Mouse (Mus musculus): ENCODE data around the gene Slc12a8. TPM values are rescaled to one million over a fixed set of nuclear protein-coding genes. Genes with fewer than 3 reads are reported as not detected.
"Not testable (repeated sequence)": the region's sequence is repeated elsewhere in the genome, so short reads cannot be mapped to it uniquely, and the experiment has no call there.

The Slc12a8 gene
- polyA plus RNA-seq, 1 experiment: 5.9 TPM

- no peak for TF ChIP-seq CTCF (IDR thresholded peaks at IDR 0.05; ENCODE audit: low read depth, low read length)
- TF ChIP-seq POLR2A (IDR thresholded peaks at IDR 0.05; ENCODE audit: insufficient read depth, low read length): no peak
- TF ChIP-seq EP300 (IDR thresholded peaks at IDR 0.05; ENCODE audit: insufficient read depth, low read depth, low read length): no peak
- H3K9me3 ChIP-seq (replicated peaks; ENCODE audit: control insufficient read depth, insufficient read depth, low read length, poor library complexity, severe bottlenecking): no peaks in the 10 kb centered on the region
- no peak overlapping the region for H3K27ac ChIP-seq (ENCODE audit: insufficient read depth, low read length)
- no peaks in the 10 kb centered on the region for H3K27me3 ChIP-seq (ENCODE audit: control insufficient read depth, insufficient read depth, low read length, poor library complexity, severe bottlenecking)
- H3K36me3 ChIP-seq (ENCODE audit: control insufficient read depth, insufficient read depth, low read length, poor library complexity, severe bottlenecking): peaks cover 4% of the 10 kb centered on the region; the same call in 1 of the 2 replicates
- H3K4me3 ChIP-seq (ENCODE audit: low read depth, low read length): no peak overlapping the region
- no peaks in the 10 kb centered on the region for H3K4me1 ChIP-seq (ENCODE audit: control insufficient read depth, insufficient read depth, low read length)
- H3K9ac ChIP-seq (ENCODE audit: low read depth, poor library complexity, severe bottlenecking): no peak overlapping the region
Observed at GRCm38 (mm10) chr16:33482309-33482708, 34.8 kb upstream of the Slc12a8 start.

DNA sequence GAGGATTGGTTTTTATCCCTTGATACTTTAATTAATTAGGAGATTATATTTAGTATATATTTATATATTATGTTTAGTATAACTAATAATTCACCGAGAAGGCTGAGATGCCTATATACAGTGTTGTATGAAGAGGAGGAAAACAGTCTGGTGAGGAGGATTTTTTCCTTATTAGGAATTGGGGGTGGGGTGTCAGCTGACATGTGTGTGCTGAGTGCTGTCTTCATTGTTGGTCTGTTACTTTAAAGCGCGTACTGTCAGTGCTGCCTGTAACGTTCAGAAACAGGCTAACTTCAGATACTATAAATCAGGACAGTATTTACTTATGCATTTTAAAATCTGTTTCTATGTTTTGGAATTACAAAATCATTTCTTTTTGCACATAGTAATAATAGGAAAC is 29.4 kb upstream of the Slc12a8 start:
- TF ChIP-seq CTCF (IDR thresholded peaks at IDR 0.05; ENCODE audit: low read depth, low read length): no peak
- TF ChIP-seq POLR2A (IDR thresholded peaks at IDR 0.05; ENCODE audit: insufficient read depth, low read length): no peak
- TF ChIP-seq EP300 (IDR thresholded peaks at IDR 0.05; ENCODE audit: insufficient read depth, low read depth, low read length): no peak
- Histone ChIP-seq H3K9me3 (replicated peaks; ENCODE audit: control insufficient read depth, insufficient read depth, low read length, poor library complexity, severe bottlenecking) (no peaks in the 10 kb centered on the region), H3K27me3 (ENCODE audit: control insufficient read depth, insufficient read depth, low read length, poor library complexity, severe bottlenecking) (no peaks in the 10 kb centered on the region), H3K36me3 (ENCODE audit: control insufficient read depth, insufficient read depth, low read length, poor library complexity, severe bottlenecking) (peaks cover 4% of the 10 kb centered on the region), H3K4me1 (ENCODE audit: control insufficient read depth, insufficient read depth, low read length) (no peaks in the 10 kb centered on the region), H3K9ac (ENCODE audit: low read depth, poor library complexity, severe bottlenecking) (no peak overlapping the region), H3K4me3 (ENCODE audit: low read depth, low read length) (no peak overlapping the region), H3K27ac (ENCODE audit: insufficient read depth, low read length) (no peak overlapping the region)

- H3K9me3 ChIP-seq (replicated peaks; ENCODE audit: control insufficient read depth, insufficient read depth, low read length, poor library complexity, severe bottlenecking): no peaks in the 10 kb centered on the region
- peaks cover 15% of the 10 kb centered on the region for H3K36me3 ChIP-seq (ENCODE audit: control insufficient read depth, insufficient read depth, low read length, poor library complexity, severe bottlenecking)
- no peak overlapping the region for H3K27ac ChIP-seq (ENCODE audit: insufficient read depth, low read length)
- H3K9ac ChIP-seq (ENCODE audit: low read depth, poor library complexity, severe bottlenecking): no peak overlapping the region
- no peaks in the 10 kb centered on the region for H3K4me1 ChIP-seq (ENCODE audit: control insufficient read depth, insufficient read depth, low read length)
- no peak for TF ChIP-seq POLR2A (IDR thresholded peaks at IDR 0.05; ENCODE audit: insufficient read depth, low read length)
- TF ChIP-seq EP300 (IDR thresholded peaks at IDR 0.05; ENCODE audit: insufficient read depth, low read depth, low read length): no peak
- no peak for TF ChIP-seq CTCF (IDR thresholded peaks at IDR 0.05; ENCODE audit: low read depth, low read length)
- no peak overlapping the region for H3K4me3 ChIP-seq (ENCODE audit: low read depth, low read length)
- H3K27me3 ChIP-seq (ENCODE audit: control insufficient read depth, insufficient read depth, low read length, poor library complexity, severe bottlenecking): no peaks in the 10 kb centered on the region
Observed at GRCm38 (mm10) chr16:33494374-33494773, 22.8 kb upstream of the Slc12a8 start.

DNA sequence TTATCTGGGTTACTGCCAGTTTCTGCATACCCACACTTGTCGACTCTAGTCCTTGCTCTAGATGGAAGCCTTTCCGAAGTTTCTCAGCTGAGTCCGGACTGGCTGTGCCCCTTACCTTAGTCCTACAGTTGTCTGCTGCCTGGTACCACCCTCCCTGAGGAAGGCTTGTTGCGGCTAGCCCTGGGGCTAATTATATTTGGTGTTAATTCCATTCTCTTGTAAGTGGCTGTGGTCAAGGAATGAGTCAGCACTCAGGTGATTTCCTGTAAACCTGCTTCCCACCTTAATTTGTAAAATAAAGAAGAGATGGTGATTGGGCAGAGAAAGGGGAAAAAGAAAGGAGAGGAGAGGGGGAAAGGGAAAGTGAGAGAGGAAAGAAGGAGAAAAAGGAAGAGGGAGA is 9.0 kb upstream of the Slc12a8 start:
- no peak overlapping the region for H3K9ac ChIP-seq (ENCODE audit: low read depth, poor library complexity, severe bottlenecking)
- H3K36me3 ChIP-seq (ENCODE audit: control insufficient read depth, insufficient read depth, low read length, poor library complexity, severe bottlenecking): no peaks in the 10 kb centered on the region
- H3K9me3 ChIP-seq (replicated peaks; ENCODE audit: control insufficient read depth, insufficient read depth, low read length, poor library complexity, severe bottlenecking): peaks cover 21% of the 10 kb centered on the region
- no peak for TF ChIP-seq CTCF (IDR thresholded peaks at IDR 0.05; ENCODE audit: low read depth, low read length)
- TF ChIP-seq EP300 (IDR thresholded peaks at IDR 0.05; ENCODE audit: insufficient read depth, low read depth, low read length): 0 out of 2 replicates have a peak, but pooled peaks have one; percentile 19
- TF ChIP-seq POLR2A (IDR thresholded peaks at IDR 0.05; ENCODE audit: insufficient read depth, low read length): no peak
- H3K27ac ChIP-seq (ENCODE audit: insufficient read depth, low read length): peak overlapping the region; percentile 96
- H3K27me3 ChIP-seq (ENCODE audit: control insufficient read depth, insufficient read depth, low read length, poor library complexity, severe bottlenecking): no peaks in the 10 kb centered on the region
- H3K4me3 ChIP-seq (ENCODE audit: low read depth, low read length): no peak overlapping the region
- H3K4me1 ChIP-seq (ENCODE audit: control insufficient read depth, insufficient read depth, low read length): no peaks in the 10 kb centered on the region

DNA sequence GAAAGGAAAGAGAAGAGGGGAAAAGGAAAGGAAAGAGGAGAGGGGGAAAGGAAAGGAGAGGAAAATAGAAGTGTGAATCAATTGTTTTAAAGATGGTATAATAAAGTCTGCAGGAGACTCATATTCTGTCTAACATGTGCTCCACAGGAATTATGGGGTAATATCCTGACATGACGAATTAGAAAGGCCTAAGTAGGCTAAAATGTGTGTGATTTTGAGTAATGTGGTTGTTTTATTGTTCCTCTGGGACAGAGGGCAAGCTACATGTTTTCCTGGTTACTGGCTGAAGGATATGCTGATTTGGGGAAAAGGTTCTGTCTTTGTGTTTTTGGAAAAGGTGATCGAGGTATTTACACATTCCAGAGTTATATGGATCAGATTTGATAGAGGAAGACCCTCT is 7.9 kb upstream of the Slc12a8 start:
- H3K4me1 ChIP-seq (ENCODE audit: control insufficient read depth, insufficient read depth, low read length); H3K27me3 ChIP-seq (ENCODE audit: control insufficient read depth, insufficient read depth, low read length, poor library complexity, severe bottlenecking); H3K27ac ChIP-seq (ENCODE audit: insufficient read depth, low read length); H3K36me3 ChIP-seq (ENCODE audit: control insufficient read depth, insufficient read depth, low read length, poor library complexity, severe bottlenecking); H3K4me3 ChIP-seq (ENCODE audit: low read depth, low read length); H3K9ac ChIP-seq (ENCODE audit: low read depth, poor library complexity, severe bottlenecking): not testable (repeated sequence)
- H3K9me3 ChIP-seq (replicated peaks; ENCODE audit: control insufficient read depth, insufficient read depth, low read length, poor library complexity, severe bottlenecking): peaks cover 21% of the 10 kb centered on the region

GRCm38 (mm10) chr16:33510856-33511255 is 6.3 kb upstream of the Slc12a8 start:
- H3K4me1 ChIP-seq (ENCODE audit: control insufficient read depth, insufficient read depth, low read length); H3K36me3 ChIP-seq (ENCODE audit: control insufficient read depth, insufficient read depth, low read length, poor library complexity, severe bottlenecking); H3K9ac ChIP-seq (ENCODE audit: low read depth, poor library complexity, severe bottlenecking); H3K4me3 ChIP-seq (ENCODE audit: low read depth, low read length); H3K27me3 ChIP-seq (ENCODE audit: control insufficient read depth, insufficient read depth, low read length, poor library complexity, severe bottlenecking): not testable (repeated sequence)
- Histone ChIP-seq H3K27ac (ENCODE audit: insufficient read depth, low read length) (peak overlapping the region; percentile 88), H3K9me3 (replicated peaks; ENCODE audit: control insufficient read depth, insufficient read depth, low read length, poor library complexity, severe bottlenecking) (peaks cover 21% of the 10 kb centered on the region)

Measured in ES-Bruce4 (cell line).